Mouse (Mus musculus) effector memory CD4-positive, alpha-beta T cell, adult 7 months (primary cell): Measurements from ENCODE around the gene Lcn9. TPM values are rescaled to one million over a fixed set of nuclear protein-coding genes. Genes with fewer than 3 reads are reported as not detected.

Experiments used
- polyA plus RNA-seq: library from polyadenylated mRNA; unstranded; fragments of 100-300 nt; shearing (Covaris generic); gene quantifications from one replicate; pipeline ENCODE4 v1.2.1, GENCODE M21; 2017

Gene Lcn9
- polyA plus RNA-seq = not detected

DNA sequence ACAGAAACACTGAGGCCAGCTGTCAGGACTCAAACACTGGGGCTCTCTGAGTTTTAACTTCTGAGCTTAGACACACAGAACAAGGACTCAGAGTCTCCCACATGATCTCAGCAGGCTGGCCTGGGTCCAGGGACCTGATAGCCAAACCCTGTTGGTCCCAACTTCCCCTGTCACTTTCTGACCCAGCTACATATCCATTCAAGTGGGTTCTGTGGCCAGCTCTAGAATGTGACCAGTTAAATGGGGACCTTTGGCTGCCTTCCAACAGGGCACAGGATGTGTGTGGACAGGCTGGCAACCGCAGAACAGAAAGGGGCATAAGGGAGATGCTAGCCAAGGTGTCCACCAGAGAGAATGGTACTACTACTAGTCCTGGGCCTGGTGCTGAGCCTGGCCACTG lies at the start of gene Lcn9:
Gene Lcn9, plus strand, starts transcription at position 348 of the 400 bp plus-strand sequence.

DNA sequence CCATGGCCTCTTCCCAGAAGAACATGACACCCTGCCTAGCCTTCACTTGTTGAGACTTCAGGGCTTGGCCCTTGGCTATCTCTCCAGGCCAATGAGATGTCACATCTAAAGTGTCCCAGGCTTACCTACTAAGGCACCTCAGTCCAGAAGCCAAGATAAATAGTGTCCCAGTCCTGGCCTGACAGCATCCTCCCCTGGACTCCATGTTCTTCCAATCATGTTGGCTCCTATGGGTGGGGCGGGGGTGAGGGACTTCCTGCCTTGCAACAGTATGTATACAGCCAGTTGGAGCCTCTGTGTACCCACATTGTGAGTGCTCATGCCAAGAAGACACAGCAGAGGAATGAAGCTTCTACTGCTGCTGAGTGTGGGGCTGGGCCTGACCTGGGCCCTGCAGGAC lies 46.2 kb upstream of the Lcn9 start, which contains the start of gene Lcn11:
Gene Lcn11, plus strand, starts transcription at position 301 of the 400 bp plus-strand sequence.

DNA sequence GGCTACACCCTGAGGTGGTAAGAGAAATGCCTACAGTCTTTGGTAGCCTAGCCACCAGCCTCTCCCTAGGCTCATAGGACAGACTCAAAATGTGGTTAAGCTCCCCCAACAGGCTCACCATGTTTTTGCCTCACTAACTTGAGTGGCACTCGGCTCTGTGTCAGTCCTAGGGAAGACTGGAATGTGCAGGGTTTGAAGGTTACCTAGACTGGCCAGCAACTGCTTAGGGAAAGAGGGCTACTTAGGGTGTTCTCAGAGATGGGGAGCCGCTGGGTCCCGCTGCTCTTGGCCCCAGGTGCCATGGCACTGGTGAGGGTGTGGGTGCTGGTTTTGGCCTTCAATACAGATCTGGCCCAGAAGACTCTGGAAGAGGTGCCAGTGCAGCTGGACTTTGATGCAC lies 41.0 kb upstream of the Lcn9 start, which contains the start of gene Gm13539:
Gene Gm13539, plus strand, starts transcription at position 301 of the 400 bp plus-strand sequence.

DNA sequence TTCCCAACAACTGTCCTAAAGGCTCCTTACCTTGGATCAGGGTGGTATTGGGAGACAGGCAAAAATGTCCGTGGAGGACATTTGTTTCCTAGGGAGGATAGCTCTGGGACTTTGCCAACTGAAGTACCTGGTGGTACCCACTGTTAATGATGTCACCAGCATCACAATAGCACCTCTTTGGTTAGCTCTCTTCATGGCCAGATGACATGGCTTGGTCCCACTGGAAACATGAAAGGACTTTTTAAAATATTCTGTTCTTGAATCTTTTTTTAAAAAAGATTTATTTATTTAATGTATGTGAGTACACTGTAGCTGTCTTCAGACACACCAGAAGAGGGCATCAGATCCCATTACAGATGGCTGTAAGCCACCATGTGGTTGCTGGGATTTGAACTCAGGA lies 7.2 kb upstream of the Lcn9 start, which contains the start of gene Glt6d1:
Gene Glt6d1, minus strand, starts transcription at position 101 of the 400 bp plus-strand sequence.

DNA sequence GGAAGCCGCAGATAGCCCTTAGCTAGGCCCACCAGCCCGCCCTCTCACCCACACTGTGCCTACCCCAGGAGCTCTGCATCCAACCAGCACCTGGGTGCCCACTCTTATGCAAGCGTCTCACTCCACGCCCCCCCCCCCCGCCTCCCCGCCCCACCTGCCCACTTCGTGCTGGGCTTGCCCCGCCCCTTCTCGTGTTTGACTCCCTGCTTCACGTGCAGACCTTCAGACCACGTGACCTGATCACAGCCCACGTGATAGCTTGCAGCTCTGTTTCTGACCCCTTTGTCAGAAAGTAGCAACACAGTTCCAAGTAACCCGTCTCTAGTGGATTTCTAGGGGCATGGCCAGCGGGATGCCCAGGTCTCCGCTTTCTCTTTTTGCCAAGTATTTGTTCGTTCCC lies 24.3 kb downstream of the Lcn9 start, which contains the start of gene Sohlh1:
Gene Sohlh1, minus strand, starts transcription at position 23 of the 400 bp plus-strand sequence.

DNA sequence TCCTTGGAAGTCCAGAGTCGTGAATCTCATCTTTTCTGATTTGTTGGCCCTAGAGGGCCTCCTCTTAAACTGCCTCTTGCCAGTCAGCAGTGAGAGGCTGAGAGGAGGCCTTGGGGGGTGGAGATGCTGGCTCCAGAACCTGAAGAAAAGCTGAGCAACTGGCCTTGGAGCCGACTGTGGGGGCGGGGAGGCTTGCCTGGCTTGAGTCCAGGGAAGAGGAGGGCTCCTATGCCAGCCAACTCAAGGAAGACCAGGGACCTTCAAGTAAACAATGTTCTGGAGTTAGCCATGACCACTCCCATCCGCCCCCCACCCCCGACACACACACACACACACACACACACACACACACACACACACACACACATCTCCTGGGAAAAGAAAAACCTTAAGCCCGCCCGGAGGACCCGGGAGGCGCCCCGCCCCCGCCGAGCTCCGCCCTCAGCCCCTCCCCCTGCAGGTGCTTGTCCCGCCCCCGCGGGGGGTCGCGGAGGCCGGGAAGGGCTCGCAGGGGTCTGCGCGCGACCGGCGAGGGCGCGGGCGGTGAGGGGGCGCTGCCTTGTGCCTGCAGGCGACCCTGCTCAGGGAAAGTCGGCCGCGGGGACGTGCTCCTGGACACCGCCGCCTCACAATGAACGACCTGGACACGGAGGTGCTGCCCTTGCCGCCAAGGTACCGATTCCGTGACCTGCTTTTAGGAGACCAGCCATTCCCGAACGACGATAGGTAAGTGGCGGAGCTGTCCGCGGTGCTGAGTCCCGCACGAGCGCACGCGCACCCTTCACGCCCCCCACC lies 40.6 kb downstream of the Lcn9 start, which contains the start of gene Kcnt1:
Gene Kcnt1, plus strand, starts transcription at position 398 of the 795 bp plus-strand sequence.

Other genes starting within 250 kb of the Lcn9 start
- gene Mamdc4, start 248.3 kb upstream of the Lcn9 start, polyA plus RNA-seq = 1.4 TPM
- 49.8 TPM for gene Phpt1, start 247.9 kb upstream of the Lcn9 start, polyA plus RNA-seq
- 1.1 TPM for gene Ajm1, start 241.4 kb upstream of the Lcn9 start, polyA plus RNA-seq
- gene Rabl6, start 214.6 kb upstream of the Lcn9 start, polyA plus RNA-seq = 33.1 TPM
- gene Ccdc183, start 205.5 kb upstream of the Lcn9 start, polyA plus RNA-seq = 0.22 TPM
- 4.9 TPM for gene Tmem141, start 201.1 kb upstream of the Lcn9 start, polyA plus RNA-seq
- not detected for gene Fcna, start 195.1 kb upstream of the Lcn9 start, polyA plus RNA-seq
- not detected for gene Lcn8, start 170.0 kb upstream of the Lcn9 start, polyA plus RNA-seq
- not detected for gene Lcn5, start 165.2 kb upstream of the Lcn9 start, polyA plus RNA-seq
- gene Lcn6, start 146.4 kb upstream of the Lcn9 start, polyA plus RNA-seq = not detected
- gene Lcn10, start 140.4 kb upstream of the Lcn9 start, polyA plus RNA-seq = 0.46 TPM
- gene Obp2a, start 123.1 kb upstream of the Lcn9 start, polyA plus RNA-seq = not detected
- 23.6 TPM for gene Bmyc, start 116.4 kb upstream of the Lcn9 start, polyA plus RNA-seq
- not detected for gene Obp2b, start 86.1 kb upstream of the Lcn9 start, polyA plus RNA-seq
- not detected for gene Lcn3, start 57.6 kb upstream of the Lcn9 start, polyA plus RNA-seq
- gene Lcn11, start 46.1 kb upstream of the Lcn9 start, polyA plus RNA-seq = not detected
- gene Gm13539, start 40.9 kb upstream of the Lcn9 start, polyA plus RNA-seq = not detected
- gene Glt6d1, start 7.3 kb upstream of the Lcn9 start, polyA plus RNA-seq = 0.73 TPM
- not detected for gene Sohlh1, start 24.1 kb downstream of the Lcn9 start, polyA plus RNA-seq
- gene Kcnt1, start 40.6 kb downstream of the Lcn9 start, polyA plus RNA-seq = 0.15 TPM
- 16.7 TPM for gene Camsap1, start 160.1 kb downstream of the Lcn9 start, polyA plus RNA-seq
- gene Ubac1, start 198.6 kb downstream of the Lcn9 start, polyA plus RNA-seq = 56.5 TPM